Mouse (Mus musculus) lung, postnatal 0 days (tissue): ENCODE measurements around the gene Ddx5.
A peak's percentile ranks its signal among the peaks of the same experiment; 100 is the strongest.

Source experiments
- CTCF ChIP-seq: IDR thresholded peaks from 2 replicates; pipeline ENCODE4 v1.5.1; 2016; ENCODE audit warnings: antibody characterized with exemption, mild to moderate bottlenecking
- EP300 ChIP-seq: IDR thresholded peaks from 2 replicates; pipeline ENCODE4 v1.6.1; 2016; ENCODE audit warnings: antibody characterized with exemption, mild to moderate bottlenecking, control low read depth

DNA sequence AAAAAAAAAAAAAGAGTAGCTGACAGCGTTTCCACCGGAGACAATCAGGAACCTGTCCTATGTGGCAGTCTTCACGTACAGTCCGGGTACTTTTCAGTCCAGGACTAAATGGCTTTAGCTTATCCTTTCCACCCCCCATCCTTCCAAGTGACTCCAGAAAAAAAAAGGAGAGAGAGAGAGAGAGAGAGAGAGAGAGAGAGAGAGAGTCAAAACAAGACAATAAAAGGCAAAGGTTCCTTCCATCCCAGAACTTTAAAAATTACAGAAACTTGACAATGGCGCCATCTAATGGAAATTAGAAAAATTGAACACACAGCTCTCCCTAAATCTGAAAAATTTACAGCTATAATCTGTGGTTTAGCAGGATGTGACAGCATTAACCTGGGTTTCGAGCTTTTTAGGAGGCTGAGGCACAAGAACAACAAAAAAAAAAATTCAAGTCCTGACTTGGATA, 46.6 kb downstream of the Ddx5 start:
- TF ChIP-seq CTCF (peak; percentile 71), EP300 (0 out of 2 replicates have a peak, but pooled peaks have one; percentile 9)
